Mouse (Mus musculus) ovary, adult 2 months (tissue): ENCODE data around the gene 6720489N17Rik. TPM values are rescaled to one million over a fixed set of nuclear protein-coding genes. Genes with fewer than 3 reads are reported as not detected.

Source experiments
- polyA plus RNA-seq: library from polyadenylated mRNA; depleted of rRNA; stranded (reverse); fragments of >200 nt; gene quantifications from 2 replicates; pipeline ENCODE4 v1.2.3, GENCODE M21; 2012; rRNA removed

The 6720489N17Rik gene
- 0.10 TPM in 1 of 2 replicates, not detected in the other for polyA plus RNA-seq

GRCm38 (mm10) chr13:62623577-62624276 lies at the start of gene 6720489N17Rik:
6720489N17Rik (minus strand) TSS chr13:62624182.

DNA sequence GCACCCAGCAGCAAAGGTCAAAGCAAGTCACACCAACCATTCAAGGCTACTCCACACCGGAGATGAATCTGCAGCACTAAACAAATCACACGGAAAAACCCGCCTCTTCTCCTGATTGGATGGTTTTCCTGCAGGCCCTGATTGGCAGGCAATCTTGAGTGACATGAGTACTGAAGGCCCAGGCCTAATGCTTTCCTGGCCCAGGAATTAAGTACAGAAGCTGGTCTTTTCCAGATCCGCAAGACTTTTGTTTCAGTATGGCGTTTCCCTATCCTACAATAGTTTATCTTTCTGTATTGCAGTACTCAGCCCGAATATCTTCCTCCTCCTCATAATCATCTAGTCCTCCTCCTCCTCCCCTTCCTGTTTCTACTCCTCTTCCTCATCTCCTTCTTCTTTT lies 52.9 kb downstream of the 6720489N17Rik start, which contains the start of gene Zfp934:
Gene Zfp934, minus strand, starts transcription at position 101 of the 400 bp plus-strand sequence.

DNA sequence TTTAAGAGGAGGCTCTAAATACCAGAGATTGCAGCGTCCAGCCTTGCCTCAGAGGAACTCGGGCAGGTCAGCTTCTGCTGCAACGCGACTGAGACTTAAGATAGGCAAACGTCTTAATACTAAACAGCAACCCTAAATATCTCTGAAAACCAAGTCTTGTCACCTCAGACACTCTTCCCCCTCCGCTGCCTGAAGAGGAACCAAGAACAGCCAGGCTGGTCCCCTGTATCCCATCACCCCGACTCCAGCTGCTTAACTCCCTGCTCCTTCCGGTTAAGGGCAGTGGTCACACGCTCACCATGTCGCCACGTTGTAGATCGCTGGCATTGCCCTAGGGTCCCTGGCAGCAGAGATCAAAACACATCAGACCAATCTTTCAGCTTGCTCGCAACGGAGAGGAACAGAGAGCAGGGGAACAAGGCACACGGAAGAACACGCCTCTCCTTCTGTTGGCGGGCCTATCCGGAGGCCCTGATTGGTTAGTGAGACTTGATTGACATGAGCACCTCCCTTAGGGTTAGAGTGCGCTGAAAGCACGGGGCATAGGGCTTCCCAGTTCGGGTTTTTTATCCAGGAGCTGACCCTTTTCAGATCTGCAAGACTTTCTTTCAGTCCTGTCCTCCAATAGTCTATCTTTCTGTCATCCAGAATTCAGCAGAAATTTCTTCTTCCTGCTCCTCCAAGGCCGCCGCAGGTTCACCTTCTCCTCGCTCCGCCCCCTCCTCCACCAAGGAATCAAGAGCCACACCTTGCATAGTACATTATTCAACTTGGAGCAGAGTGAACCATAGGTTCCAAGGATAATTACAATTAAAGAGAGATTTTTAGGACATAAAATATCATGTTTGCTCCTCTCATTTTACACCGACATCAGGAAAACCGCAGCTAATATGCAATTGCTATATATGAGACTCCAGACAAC lies 65.5 kb downstream of the 6720489N17Rik start, which contains the start of gene Zfp935:
Gene Zfp935, minus strand, starts transcription at position 323 of the 922 bp plus-strand sequence.

Other genes starting within 250 kb of the 6720489N17Rik start
- gene Gm3604, start 241.0 kb downstream of the 6720489N17Rik start, polyA plus RNA-seq: 0.07 TPM in 1 of 2 replicates, not detected in the other
- gene Gm49359, start 157.3 kb downstream of the 6720489N17Rik start, polyA plus RNA-seq: 0.24 and 0.28 TPM in 2 replicates
- not detected in 2 replicates for gene Zfp935, start 65.7 kb downstream of the 6720489N17Rik start, polyA plus RNA-seq
- 0.51 and 0.52 TPM in 2 replicates for gene Zfp934, start 53.0 kb downstream of the 6720489N17Rik start, polyA plus RNA-seq
- gene Platr25, start 136.5 kb upstream of the 6720489N17Rik start, polyA plus RNA-seq: 0.53 and 0.71 TPM in 2 replicates
- 0.54 and 1.4 TPM in 2 replicates for gene Gm5141, start 161.6 kb upstream of the 6720489N17Rik start, polyA plus RNA-seq
- 2.9 and 3.3 TPM in 2 replicates for gene Fbp2, start 234.2 kb upstream of the 6720489N17Rik start, polyA plus RNA-seq